Mouse (Mus musculus): Measurements from ENCODE around the gene Map2k1. TPM values are rescaled to one million over a fixed set of nuclear protein-coding genes. Genes with fewer than 3 reads are reported as not detected.
"Not testable (repeated sequence)": the region's sequence is repeated elsewhere in the genome, so short reads cannot be mapped to it uniquely, and the experiment has no call there.

Gene Map2k1
- total and polyA plus RNA-seq, 3 experiments, result 30.0 to 47.5 (median 47.2) TPM

GRCm38 (mm10) chr9:64199897-64200296 is 53.5 kb downstream of the Map2k1 start:
- H3K4me3 ChIP-seq, result no peak overlapping the region
- no peaks in the 10 kb centered on the region; the same call in 1 of the 2 replicates for H3K36me3 ChIP-seq (ENCODE audit: control insufficient read depth, insufficient read depth, low read length)
- no peaks in the 10 kb centered on the region for H3K27me3 ChIP-seq (ENCODE audit: control insufficient read depth, insufficient read depth, low read length)
- intact Hi-C loops (cut with DNase I), result no loop called here
- TF ChIP-seq EP300 (IDR thresholded peaks at IDR 0.05; ENCODE audit: insufficient read depth, low read depth, low read length), result no peak
- TF ChIP-seq CTCF (IDR thresholded peaks at IDR 0.05), result no peak
- no peak for TF ChIP-seq POLR2A (IDR thresholded peaks at IDR 0.05; ENCODE audit: insufficient read depth, low read depth, low read length)
- H3K4me1 ChIP-seq (ENCODE audit: control insufficient read depth, insufficient read depth, low read length), result no peaks in the 10 kb centered on the region
- DNase-seq, result no peak
- no peaks in the 10 kb centered on the region for H3K79me2 ChIP-seq (replicated peaks; ENCODE audit: control insufficient read depth, insufficient read depth, low read length)
- H3K9ac ChIP-seq (ENCODE audit: low read depth, low read length), result no peak overlapping the region
- no peak overlapping the region for H3K27ac ChIP-seq
- 73% methylated on average over 2 of the region's 2 CpGs for WGBS

GRCm38 (mm10) chr9:64198763-64199418 is 54.5 kb downstream of the Map2k1 start:
- H3K27ac ChIP-seq; H3K4me1 ChIP-seq (ENCODE audit: control insufficient read depth, insufficient read depth, low read length); H3K36me3 ChIP-seq (ENCODE audit: control insufficient read depth, insufficient read depth, low read length); H3K9ac ChIP-seq (ENCODE audit: low read depth, low read length); DNase-seq; intact Hi-C loops (cut with DNase I); H3K27me3 ChIP-seq (ENCODE audit: control insufficient read depth, insufficient read depth, low read length); H3K4me3 ChIP-seq; H3K79me2 ChIP-seq (replicated peaks; ENCODE audit: control insufficient read depth, insufficient read depth, low read length): not testable (repeated sequence)
- 78% methylated on average over 7 of the region's 7 CpGs for WGBS

- no peaks in the 10 kb centered on the region for H3K79me2 ChIP-seq (replicated peaks; ENCODE audit: control insufficient read depth, insufficient read depth, low read length)
- no peaks in the 10 kb centered on the region for H3K4me1 ChIP-seq (ENCODE audit: control insufficient read depth, insufficient read depth, low read length)
- H3K4me3 ChIP-seq, result no peak overlapping the region
- H3K36me3 ChIP-seq (ENCODE audit: control insufficient read depth, insufficient read depth, low read length), result no peaks in the 10 kb centered on the region
- no peak overlapping the region for H3K27ac ChIP-seq
- TF ChIP-seq POLR2A (IDR thresholded peaks at IDR 0.05; ENCODE audit: insufficient read depth, low read depth, low read length) (no peak), CTCF (IDR thresholded peaks at IDR 0.05) (no peak), EP300 (IDR thresholded peaks at IDR 0.05; ENCODE audit: insufficient read depth, low read depth, low read length) (no peak)
- intact Hi-C loops (cut with DNase I), result no loop called here
- no peak for DNase-seq
- H3K27me3 ChIP-seq (ENCODE audit: control insufficient read depth, insufficient read depth, low read length), result no peaks in the 10 kb centered on the region
- no peak overlapping the region for H3K9ac ChIP-seq (ENCODE audit: low read depth, low read length)
- WGBS, result 90% methylated on average over 5 of the region's 5 CpGs
Observed at GRCm38 (mm10) chr9:64198068-64198762, 55.2 kb downstream of the Map2k1 start.

- Histone ChIP-seq H3K4me3 (no peak overlapping the region), H3K27me3 (ENCODE audit: control insufficient read depth, insufficient read depth, low read length) (no peaks in the 10 kb centered on the region), H3K4me1 (ENCODE audit: control insufficient read depth, insufficient read depth, low read length) (no peaks in the 10 kb centered on the region), H3K27ac (no peak overlapping the region), H3K36me3 (ENCODE audit: control insufficient read depth, insufficient read depth, low read length) (no peaks in the 10 kb centered on the region), H3K9ac (ENCODE audit: low read depth, low read length) (no peak overlapping the region), H3K79me2 (replicated peaks; ENCODE audit: control insufficient read depth, insufficient read depth, low read length) (no peaks in the 10 kb centered on the region)
- intact Hi-C loops (cut with DNase I), result no loop called here
- WGBS, result 88% methylated on average over 8 of the region's 8 CpGs
- TF ChIP-seq POLR2A (IDR thresholded peaks at IDR 0.05; ENCODE audit: insufficient read depth, low read depth, low read length) (no peak), CTCF (IDR thresholded peaks at IDR 0.05) (no peak), EP300 (IDR thresholded peaks at IDR 0.05; ENCODE audit: insufficient read depth, low read depth, low read length) (no peak)
- DNase-seq, result no peak
Observed at GRCm38 (mm10) chr9:64197524-64197923, 55.9 kb downstream of the Map2k1 start.

GRCm38 (mm10) chr9:64195554-64195953 is 57.9 kb downstream of the Map2k1 start:
- Histone ChIP-seq H3K27ac (no peak overlapping the region), H3K27me3 (ENCODE audit: control insufficient read depth, insufficient read depth, low read length) (no peaks in the 10 kb centered on the region), H3K79me2 (replicated peaks; ENCODE audit: control insufficient read depth, insufficient read depth, low read length) (no peaks in the 10 kb centered on the region), H3K4me1 (ENCODE audit: control insufficient read depth, insufficient read depth, low read length) (no peaks in the 10 kb centered on the region), H3K9ac (ENCODE audit: low read depth, low read length) (no peak overlapping the region), H3K4me3 (no peak overlapping the region), H3K36me3 (ENCODE audit: control insufficient read depth, insufficient read depth, low read length) (no peaks in the 10 kb centered on the region)
- intact Hi-C loops (cut with DNase I), result no loop called here
- DNase-seq, result no peak
- 59% methylated on average over 4 of the region's 4 CpGs for WGBS
- no peak for TF ChIP-seq POLR2A (IDR thresholded peaks at IDR 0.05; ENCODE audit: insufficient read depth, low read depth, low read length)
- no peak for TF ChIP-seq CTCF (IDR thresholded peaks at IDR 0.05)
- TF ChIP-seq EP300 (IDR thresholded peaks at IDR 0.05; ENCODE audit: insufficient read depth, low read depth, low read length), result no peak

- no peak overlapping the region for H3K9ac ChIP-seq (ENCODE audit: low read depth, low read length)
- H3K27me3 ChIP-seq (ENCODE audit: control insufficient read depth, insufficient read depth, low read length), result no peaks in the 10 kb centered on the region
- intact Hi-C loops (cut with DNase I), result no loop called here
- no peak for DNase-seq
- TF ChIP-seq CTCF (IDR thresholded peaks at IDR 0.05) (no peak), POLR2A (IDR thresholded peaks at IDR 0.05; ENCODE audit: insufficient read depth, low read depth, low read length) (no peak), EP300 (IDR thresholded peaks at IDR 0.05; ENCODE audit: insufficient read depth, low read depth, low read length) (no peak)
- H3K79me2 ChIP-seq (replicated peaks; ENCODE audit: control insufficient read depth, insufficient read depth, low read length), result no peaks in the 10 kb centered on the region
- H3K4me1 ChIP-seq (ENCODE audit: control insufficient read depth, insufficient read depth, low read length), result no peaks in the 10 kb centered on the region
- H3K27ac ChIP-seq, result no peak overlapping the region
- H3K4me3 ChIP-seq, result no peak overlapping the region
- H3K36me3 ChIP-seq (ENCODE audit: control insufficient read depth, insufficient read depth, low read length), result no peaks in the 10 kb centered on the region
- 94% methylated on average over 1 of the region's 1 CpGs for WGBS
Observed at GRCm38 (mm10) chr9:64193879-64194278, 59.6 kb downstream of the Map2k1 start.
